Mouse (Mus musculus) MN1 (cell line): ENCODE data around the gene Pop7.

Experiments used
- DNase-seq: peaks from one replicate; pipeline ENCODE4 v3.0.0-alpha.2; 2016; ENCODE audit warnings: low spot score

Pop7 gene

GRCm38 (mm10) chr5:137500186-137500585, 2.1 kb downstream of the Pop7 start:
- DNase-seq, result no peak

GRCm38 (mm10) chr5:137493831-137494230, 8.5 kb downstream of the Pop7 start:
- no peak for DNase-seq

- DNase-seq, result no peak
These were observed 10.8 kb downstream of the Pop7 start for GRCm38 (mm10) chr5:137491559-137491958.

GRCm38 (mm10) chr5:137487616-137488015, 14.7 kb downstream of the Pop7 start:
- DNase-seq, result no peak

- DNase-seq, result no peak
These were observed 16.5 kb downstream of the Pop7 start for GRCm38 (mm10) chr5:137485851-137486155.

DNA sequence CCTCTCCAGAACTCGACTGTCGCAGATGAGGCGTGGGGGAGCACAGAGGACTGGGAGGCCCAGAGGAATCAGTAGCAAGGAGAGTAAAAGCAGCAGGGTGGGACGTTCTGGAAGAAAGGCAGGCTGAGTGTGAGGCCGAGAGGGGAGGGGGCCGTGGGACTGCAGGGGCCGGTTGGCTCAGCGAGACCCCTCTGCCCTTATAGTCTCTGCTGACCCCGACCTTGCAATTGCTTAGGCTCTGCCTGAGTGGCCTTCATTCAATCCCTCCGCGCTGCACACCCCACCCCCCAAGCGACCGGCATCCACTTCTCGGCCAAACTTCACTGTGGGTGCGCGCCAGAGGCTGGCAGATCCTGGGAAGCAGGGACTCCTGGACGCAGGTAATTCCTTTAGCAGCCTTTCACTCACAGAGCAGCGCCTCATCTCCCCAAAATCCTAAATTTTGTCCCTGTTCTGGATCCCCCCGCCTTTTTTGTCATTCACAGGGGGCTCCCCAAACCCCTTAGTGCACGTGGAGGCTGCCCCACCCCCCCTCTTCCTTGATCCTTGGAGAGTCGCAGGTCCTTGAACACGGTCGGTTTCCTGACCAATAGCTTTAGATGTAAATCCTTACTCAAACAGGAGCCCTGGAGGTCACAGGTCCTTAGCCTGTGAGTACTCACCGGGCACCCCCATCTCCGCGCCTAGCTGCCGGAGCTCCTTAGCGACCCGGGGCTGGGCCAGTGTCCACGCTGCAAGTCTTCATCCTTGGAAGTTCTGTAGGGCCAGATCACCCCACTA, 17.1 kb downstream of the Pop7 start:
- DNase-seq, result no peak

DNA sequence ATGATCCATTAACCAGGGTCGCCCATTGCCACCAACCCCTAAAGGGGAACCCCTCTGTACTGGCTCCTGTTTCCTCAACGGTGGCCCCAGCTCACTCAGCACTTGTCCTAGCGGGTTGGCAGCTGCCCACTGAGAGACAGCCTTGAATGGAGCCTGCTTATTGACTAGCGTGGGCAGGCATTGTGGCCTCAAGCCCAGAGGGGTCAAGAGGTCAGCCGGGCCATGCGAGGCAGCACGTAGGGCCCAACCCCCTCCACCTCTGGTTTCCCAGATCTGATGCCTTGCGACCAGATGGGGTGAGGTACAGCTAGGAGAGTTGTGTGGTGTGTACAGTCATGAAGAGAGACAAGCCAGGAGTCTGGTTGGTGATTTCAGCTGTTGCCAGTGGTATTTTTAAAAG, 20.4 kb downstream of the Pop7 start:
- peak; percentile 39 for DNase-seq

- DNase-seq, result peak; percentile 92
These were observed 21.2 kb downstream of the Pop7 start for GRCm38 (mm10) chr5:137481138-137481537.

DNA sequence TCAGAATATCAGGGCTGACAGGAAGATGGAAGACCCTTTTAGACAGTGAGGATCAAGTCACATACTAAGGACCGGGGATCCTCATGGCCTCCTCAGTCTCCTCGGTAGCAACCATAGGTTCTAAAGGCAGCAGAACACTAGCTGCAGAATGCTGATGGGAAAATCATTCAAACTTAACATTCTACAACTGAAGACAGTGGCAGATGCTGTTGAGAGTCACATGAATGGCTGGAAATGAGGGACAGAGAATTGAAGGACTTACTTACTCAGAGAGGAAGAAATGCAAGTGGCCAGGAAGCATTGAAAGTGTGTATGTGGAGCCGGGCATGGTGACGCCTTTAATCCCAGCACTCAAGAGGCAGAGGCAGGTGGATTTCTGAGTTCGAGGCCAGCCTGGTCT, 25.4 kb downstream of the Pop7 start, which contains the start of gene Zan:
TSS of gene Zan (minus strand) at position 101 of the 400 bp plus-strand sequence.
- no peak for DNase-seq

DNA sequence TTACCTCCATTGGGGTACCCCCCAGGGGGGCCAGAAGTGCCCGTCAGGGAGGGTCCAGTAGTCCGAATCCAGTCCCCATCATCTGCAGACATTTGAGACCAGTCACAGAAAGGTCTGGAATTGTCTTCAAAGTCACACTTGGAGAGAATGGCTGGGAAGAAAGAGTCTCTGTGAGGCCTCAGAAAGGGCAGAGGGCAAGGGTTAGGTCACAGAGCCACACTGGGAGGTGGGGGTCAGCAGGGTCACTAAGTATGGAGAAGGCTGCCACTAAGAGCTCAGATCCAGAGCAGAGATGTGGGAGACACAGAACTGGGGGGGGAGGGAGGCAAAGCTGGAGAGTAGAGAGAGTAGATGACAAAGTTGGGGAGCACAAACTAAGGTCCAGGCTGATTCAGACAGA, 28.0 kb downstream of the Pop7 start:
- DNase-seq, result no peak

- no peak for DNase-seq
These were observed 29.9 kb downstream of the Pop7 start for GRCm38 (mm10) chr5:137472252-137472904.

- no peak for DNase-seq
These were observed 35.4 kb downstream of the Pop7 start for GRCm38 (mm10) chr5:137466946-137467345.

- DNase-seq, result no peak
These were observed 37.3 kb downstream of the Pop7 start for GRCm38 (mm10) chr5:137465049-137465448.

DNA sequence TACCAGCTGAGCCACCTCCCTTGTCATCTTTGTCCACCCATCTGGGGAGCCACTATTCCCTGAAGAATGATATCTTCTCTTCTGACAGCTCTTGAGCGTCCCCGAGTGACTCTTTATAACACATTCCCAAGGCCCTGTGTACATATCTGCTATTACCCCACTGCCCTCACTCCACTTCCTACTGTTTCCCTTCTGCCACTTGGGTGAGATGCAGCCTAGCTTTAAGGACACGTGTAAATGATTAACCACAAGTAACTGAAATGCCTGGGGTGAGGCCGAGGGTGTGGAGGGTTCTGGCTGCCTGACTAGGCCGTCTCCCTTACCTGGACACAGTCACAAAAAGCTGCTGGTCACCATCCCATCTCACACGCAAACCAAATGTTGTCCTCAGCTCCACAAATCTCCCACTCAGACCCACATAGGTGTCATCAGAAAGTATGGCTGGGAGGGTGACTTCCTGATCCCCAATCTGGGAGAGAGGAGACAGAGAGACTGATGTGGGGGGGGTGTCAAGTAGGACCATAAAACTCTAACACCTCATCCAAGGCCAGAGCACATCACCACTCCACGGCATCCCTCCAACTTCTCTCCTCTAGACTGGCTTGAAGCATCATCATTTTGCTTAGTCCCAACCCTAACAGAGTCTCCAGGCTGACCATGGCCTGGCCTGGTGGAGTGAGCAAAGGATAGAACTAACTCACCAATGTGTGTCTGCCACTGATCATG, 46.3 kb downstream of the Pop7 start:
- no peak for DNase-seq

DNA sequence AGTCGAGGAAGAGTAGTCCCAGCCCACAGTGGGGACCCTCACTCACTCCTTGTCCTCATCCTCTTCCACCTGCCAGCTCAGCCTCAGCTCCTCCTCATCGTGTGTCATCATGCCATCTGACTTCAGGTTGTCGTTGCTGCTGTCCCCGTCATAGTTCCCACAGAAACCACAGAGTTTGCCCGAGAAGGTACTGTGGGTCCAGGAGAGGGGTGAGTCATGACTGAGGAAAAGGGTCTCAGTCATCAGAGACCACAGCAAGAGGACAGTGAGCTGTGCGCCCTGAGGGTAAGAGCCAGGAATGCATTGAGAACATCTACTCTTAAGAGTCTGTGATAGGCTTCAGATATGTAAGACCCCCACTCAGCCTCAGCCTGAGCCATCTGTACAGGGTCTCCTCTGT, 47.1 kb downstream of the Pop7 start:
- no peak for DNase-seq
